Mouse (Mus musculus) liver, adult 2 months (tissue): ENCODE data around the gene Prkce.

Source experiments
- CTCF ChIP-seq: fragments of 200-500 bp; IDR thresholded peaks from 2 replicates; pipeline ENCODE4 v1.5.1; 2011; ENCODE audit warnings: low read depth, low read length, control low read depth
- POLR2A ChIP-seq: fragments of 200-500 bp; IDR thresholded peaks from 2 replicates; pipeline ENCODE4 v1.6.1; 2011; ENCODE audit warnings: low read length, control low read depth; ENCODE audit not compliant: insufficient read depth; ENCODE audit errors: extremely low read depth

- no peak for TF ChIP-seq POLR2A
- no peak for TF ChIP-seq CTCF
These were observed 64.7 kb downstream of the Prkce start for GRCm38 (mm10) chr17:86232248-86232647.
